Mouse (Mus musculus): ENCODE results near the gene Pfdn6.

Pfdn6 gene

DNA sequence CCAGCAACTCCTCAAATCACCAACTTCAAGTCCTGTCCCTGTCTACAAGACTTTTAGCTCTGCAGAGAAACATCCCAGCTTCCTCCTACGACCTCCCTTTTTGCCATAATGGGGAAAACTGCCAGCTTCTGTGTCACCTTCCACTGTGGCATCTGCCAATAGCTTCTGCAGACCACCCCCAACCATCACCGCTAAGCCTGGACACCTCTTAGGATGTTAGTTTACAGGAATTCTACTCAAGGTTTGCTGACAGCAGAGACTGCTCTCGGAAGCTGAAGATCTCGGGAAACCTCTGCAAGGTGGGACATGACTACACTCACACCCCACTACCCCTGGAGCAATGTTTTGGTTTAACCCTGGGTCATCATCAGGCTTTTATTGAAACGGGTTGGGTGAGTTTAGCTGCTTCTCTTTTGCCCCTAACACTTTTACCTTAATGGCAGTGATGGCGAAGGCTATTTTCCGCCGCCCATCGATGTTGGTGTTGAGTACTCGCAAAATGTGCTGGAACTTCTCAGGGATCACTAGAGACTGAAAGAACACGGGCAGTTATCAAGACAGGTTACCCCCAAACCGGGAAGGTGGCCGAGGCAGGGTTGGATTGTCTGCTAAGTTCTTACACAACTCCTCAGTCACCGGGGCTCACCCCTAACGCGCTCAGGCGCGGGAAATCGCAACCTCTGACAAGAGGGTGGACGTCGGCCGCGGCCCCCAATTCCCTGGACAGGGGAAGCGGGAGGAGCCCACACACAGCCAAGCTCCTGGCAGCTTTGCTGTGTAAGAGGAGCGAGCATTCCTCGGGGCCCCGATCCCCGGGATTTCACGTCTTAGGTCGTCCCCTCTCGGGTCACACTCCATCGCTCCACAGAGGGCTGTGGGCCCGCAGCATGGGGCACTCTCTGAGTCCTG is 14.8 kb upstream of the Pfdn6 start:
- DNase-seq = peak; percentile 3 to 44

DNA sequence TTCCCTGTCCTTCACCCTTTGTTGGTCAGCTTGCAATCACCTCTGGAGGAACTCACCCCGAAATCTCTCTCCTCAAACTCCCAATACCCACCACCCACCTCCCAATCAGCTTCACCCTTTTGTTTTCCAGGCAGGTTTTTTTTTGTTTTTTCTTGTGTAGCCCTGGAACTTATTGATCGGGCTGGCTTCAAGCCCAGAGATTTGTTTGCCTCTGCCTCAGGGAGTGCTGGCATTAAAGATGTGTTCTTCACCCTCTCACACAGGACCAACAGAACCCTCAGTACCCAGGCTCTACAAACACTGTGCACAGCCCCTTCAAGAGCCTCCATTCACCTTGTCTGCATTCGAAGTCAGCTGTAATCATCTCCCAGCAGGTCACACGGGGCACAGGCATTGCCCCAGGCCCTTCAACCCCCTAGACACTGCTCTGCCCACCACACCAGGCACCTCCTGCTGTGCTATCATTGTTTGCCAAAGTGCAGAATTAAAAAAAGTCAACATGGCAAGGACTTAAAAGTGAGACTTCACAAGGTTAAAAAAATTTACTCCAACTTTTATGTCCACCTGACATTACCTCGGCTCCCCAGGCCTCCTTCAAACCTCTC is 13.9 kb upstream of the Pfdn6 start:
- no peak for DNase-seq

DNA sequence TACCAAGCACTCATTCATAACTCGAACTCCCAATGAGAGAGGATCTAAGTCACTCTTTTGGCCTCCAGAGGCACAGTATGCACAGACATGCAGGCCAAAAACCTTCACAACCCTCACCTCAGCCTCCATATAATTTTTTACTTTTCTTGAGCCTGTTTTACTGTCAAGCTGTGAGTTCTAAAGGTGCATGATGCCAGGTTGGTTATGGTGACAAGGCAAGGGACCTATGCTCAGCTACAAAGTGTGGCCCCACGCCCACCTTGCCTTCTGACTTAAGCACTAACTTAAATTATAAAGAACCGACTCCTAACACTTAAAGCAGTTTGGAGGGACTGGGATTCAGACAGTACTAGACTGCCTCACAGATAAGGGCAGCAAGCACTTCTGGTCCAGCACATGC is 13.2 kb upstream of the Pfdn6 start:
- no peak for DNase-seq

DNA sequence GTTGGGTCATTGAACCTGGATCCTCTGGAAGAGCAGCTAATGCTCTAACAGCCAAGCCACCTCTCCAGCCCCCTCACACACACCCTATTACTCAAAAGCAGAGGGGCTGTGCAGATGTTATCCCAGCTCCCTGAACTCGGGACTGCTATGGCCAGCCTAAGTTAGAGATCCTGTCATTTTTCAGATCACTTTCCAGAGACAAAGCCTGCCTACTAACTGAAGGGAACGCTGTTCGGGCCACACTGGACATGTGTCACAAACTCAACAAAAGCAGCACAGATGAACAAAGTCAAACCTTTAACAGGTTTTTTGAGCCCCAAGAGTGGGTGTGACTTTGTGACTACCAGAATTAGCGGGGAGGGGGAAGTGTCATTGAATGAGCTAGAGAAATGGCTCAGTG is 12.7 kb upstream of the Pfdn6 start:
- DNase-seq = no peak

DNA sequence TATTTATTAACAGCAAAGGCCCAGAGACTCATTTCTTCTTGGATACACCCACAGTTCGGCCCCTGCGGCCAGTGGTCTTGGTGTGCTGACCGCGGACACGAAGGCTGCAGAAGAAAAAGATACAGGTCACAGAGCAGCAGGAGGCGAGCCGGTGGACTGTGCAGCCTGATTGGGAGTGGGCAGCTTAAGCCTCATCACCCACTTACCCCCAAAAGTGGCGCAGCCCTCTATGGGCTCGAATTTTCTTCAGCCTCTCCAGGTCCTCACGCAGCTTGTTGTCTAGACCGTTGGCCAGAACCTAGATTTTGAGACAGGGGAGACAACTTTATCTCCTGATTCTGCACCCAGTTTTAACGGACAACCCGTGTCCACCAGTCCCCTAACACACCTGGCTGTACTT is 11.9 kb upstream of the Pfdn6 start:
- peak in 1 of 2 experiments; percentile 3 for DNase-seq

DNA sequence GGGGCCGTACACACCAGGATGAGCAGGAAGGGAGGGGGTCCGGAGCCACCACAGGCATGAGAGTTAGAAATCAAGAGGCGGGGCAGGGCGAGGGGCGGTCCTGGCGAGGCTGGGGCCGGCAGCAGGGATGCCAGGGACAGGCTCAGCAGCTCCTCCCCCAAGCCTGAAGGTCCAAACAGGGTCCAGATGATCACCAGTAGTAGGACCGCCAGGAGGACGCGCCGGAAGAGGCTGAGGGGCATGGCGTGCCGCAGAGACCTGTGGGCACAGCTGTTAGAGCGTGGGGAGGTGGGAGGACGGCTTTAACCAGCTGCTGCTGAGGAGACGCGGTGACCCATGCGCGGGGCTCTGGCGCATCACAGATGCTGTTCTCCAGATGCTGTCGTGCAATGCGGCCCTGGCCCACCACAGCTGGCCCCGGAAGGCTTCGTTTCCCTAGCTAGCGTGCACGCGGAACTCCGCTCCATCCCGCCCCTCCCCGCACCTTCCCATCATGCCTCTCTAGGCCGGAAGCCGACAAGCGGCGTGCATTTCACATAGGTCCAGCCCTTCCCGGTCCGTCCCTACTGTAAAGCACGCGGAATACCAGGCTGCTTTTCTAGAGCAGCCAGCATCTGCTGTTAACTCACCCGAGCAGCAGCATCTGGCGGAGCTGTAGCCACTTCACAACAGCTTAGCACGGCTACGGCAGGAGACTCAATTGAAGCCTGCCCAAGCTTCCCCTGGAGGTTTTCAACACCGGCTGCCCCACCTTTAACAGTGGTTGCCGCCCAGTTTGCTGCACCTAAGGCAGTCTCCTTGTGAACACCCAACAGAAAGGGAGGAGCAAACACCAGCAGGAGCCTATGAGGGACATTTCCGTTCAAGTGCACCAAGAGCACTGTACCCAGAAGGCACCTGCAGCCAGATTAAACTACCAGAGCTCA is 11.1 kb upstream of the Pfdn6 start, which contains the start of gene B3galt4:
Gene B3galt4 (minus strand): TSS at position 468 of the 926 bp plus-strand sequence.
- DNase-seq = peak; percentile 72 to 79

DNA sequence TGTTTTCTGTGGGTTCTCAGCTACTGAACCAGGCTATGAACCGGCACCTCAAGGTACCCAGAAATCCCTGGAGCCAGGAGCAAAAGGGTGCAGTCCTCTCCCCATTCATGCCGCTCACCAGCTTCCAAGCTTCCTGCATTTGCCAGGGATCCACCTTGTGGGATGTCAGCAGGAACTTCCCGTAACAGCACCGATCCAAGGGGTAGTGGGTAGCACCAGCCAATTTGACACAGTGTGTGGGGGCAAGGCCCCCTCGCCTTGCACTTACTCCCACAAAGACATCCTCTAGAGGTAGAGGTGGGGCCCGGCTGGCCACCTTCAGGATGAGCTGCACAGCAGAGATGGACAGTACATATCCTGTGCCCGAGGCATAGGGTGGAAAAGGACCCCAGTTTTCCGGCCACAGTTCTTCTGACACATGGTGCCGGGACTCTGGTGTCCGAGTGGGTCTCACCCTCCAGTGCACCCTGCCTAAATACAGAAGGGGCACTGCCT is 10.0 kb upstream of the Pfdn6 start:
- DNase-seq = no peak

DNA sequence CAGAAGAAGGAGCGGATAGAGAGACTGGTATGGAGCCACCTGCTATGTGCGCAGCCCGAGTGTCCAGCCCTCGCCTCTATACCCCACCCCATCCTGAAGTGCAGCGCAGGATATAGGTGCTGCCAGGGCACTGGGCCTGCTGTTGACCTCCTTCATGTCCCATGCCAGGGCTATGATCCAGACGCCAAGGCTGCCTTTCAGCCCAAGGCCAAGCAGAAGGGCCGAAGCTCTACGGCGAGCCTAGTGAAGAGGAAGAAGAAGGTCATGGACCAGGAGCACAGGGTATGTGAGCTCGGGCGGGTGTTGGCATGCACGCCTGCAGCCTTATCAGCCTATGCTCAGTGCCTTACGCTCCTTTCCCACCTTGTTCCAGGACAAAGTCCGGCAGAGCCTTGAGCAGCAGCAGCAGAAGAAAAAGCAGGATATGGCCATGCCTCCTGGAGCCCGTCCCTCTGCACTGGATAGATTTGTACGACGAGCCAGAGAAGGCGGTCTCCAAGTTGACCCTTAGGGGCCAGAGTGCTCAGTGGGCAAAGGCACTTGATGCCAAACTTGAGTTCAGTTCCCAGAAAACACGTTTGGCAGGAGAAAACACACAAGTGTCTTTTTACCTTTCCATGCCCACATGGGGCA is 8.9 kb upstream of the Pfdn6 start:
- DNase-seq = no peak

DNA sequence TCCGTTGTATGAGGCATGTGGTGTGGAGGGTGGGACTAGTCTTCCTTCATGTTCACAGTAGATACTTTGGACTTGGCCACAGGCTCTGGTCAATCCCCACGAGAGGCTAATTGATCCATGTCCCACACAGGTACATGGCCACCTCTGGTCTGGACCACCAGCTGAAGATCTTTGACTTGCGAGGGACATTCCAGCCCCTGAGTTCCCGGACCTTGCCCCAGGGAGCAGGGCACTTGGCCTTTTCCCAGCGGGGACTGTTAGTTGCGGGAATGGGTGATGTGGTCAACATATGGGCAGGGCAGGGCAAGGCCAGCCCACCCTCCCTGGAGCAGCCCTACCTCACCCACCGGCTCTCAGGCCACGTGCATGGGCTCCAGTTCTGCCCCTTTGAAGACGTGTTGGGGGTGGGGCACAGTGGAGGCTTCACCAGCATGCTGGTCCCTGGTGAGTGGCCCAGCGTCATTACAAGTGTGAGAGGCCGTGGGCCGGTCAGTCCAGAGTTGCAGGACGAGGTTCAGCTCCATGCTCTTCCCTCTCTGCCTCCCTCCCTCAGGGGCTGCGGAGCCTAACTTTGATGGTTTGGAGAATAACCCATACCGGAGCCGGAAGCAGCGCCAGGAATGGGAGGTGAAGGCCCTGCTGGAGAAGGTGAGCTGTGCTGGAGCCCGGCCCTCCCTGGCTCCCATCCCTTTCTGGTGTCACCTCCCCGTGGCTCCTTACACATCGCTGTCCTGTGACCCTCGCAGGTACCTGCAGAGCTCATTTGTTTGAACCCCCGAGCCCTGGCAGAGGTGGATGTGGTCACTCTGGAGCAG is 8.2 kb upstream of the Pfdn6 start:
- no peak for DNase-seq

DNA sequence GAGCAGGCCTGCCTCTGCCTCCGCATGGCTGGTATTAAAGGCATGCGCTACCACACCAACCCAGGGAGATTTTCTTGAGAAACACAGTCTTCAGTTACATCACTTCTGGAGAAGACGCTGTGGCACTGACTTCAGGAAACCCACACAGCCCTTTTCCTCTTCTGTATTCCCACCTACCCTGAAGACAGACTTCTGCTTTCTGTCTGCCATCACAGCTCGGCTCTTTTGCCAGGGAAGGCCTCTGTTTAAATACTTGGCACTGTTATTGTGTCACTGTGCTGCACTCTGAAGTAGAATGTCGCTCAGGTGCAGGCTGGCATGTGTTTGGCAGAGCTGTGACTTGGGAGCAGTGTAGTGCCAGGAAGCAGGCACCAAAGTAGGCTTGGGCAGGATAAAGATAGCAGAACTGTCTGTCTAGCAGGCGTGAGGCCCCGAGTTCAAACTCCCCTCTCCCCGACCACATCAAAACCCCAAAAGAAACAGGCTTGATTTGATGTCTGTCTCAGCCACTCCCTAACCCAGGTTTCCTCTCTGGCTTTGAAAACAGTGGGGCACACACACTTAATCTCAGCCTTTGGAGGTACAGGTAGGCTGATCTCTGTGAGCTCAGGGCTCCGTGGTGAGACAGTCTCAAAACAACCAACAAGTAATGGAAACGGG is 7.4 kb upstream of the Pfdn6 start:
- DNase-seq = no peak

DNA sequence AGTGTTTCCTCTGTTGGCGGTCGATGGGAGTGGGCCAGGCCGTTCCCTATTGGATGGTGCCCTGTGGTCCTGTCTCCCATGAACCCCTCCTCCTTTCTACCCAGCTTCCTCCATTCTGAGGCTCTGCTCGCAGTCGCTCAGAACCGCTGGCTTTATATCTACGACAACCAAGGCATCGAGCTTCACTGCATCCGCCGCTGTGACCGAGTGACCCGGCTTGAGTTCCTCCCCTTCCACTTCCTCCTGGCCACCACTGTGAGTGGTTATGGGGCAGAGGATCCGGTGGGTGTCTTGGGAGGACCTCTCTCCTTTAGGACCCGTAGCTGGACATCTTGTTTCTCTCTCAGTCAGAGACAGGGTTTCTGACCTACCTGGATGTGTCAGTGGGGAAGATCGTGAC is 3.3 kb upstream of the Pfdn6 start:
- no peak for DNase-seq

DNA sequence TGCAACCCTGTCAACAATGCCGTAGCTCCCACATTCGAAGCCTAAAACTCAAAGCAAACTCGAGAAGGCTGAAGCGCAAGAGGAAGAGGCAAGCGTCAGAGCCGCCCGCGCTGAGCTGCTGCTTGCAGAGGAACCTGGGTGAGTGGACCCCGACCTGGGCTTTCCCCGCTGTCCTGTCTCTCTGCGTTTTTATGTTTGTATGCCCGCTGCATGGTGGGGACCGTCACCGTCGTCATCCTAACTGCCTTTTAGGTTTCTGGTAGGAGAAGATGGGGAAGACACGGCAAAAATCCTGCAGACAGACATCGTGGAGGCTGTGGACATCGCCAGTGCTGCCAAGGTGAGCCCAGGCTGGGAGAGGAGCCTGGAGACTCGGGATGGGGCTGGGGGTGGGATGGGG is 1.2 kb upstream of the Pfdn6 start:
- DNase-seq = no peak

DNA sequence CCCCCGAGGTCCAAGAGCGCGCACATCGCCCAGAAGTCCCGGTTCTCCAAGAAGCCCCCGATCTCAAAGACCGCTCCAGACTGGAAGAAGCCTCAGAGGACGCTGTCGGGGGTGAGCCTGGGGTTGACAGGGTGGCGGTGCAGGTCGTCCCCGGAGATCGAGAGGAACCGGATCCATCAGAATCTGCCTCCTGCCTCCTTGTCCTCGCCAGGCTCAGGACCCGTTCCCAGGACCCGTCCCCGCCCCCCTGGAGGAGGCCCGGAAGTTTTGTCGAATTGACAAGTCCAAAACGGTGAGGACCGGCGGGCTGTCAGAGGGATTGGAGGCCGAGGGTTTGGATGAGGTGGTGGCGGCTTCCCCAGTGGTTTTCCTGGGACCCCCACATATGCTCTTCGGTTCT is 838 bp upstream of the Pfdn6 start:
- DNase-seq = no peak

DNA sequence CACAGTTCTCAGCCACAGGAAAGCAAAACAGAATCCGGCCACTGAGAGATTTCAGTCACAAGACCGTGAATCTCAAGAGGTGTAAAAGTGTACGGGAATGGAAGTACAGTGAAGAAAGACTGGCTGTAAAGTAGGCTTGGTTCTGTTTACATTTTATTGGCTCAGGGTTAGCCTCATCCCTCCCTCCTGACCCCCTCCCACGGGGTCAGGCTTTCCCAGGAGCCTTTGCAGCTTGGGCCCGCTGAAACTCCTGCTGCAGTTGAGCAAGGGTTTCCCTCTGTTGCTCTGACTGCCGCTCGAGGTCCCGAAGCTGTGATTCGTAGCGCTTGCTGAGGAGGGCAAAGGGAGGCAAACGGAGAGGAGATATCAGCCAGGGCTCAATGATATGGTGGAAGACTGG is 1.4 kb downstream of the Pfdn6 start:
- no peak for DNase-seq

DNA sequence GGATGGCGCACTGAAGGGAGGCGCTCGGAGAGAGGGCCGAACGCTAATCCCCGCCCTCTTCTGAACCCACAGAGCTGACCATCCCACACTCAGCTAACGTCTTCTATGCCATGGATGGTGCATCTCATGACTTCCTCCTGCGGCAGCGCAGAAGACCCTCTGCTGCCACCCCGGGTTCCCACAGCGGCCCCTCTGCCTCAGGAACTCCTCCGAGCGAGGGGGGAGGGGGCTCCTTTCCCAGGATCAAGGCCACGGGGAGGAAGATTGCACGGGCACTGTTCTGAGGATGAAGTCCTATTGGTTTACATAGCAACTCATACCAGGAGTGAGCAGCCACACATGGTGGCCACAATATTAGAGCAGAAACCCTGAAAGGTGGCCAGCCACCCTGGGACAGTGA is 3.1 kb downstream of the Pfdn6 start:
- DNase-seq = no peak

DNA sequence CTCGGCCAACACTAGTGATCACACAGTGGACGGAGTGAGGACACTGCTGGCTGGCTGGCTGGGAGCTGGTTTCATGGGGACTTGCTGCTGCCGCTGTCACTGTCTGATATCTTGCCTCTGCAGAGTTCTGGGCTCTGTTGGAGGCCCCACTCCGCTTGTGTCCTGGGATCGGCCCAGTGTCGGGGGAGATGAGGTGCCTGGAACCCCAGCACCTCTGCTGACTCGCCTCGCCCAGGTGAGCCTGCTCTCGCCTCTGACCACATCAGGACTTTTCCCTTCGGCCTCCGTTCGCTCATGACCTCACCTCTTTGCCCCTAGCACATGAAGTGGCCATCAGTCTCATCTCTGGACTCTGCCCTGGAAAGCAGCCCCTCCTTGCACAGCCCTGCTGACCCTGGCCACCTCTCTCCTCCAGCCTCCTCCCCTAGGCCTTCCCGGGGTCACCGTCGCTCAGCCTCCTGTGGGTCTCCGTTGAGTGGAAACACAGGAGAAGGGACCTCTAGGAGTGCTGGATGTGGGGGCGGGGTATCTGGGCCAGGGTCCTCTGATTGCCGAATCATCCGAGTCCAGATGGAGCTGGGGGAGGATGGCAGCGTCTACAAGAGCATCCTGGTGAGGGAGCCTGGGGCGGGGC is 4.6 kb downstream of the Pfdn6 start:
- no peak for DNase-seq

DNA sequence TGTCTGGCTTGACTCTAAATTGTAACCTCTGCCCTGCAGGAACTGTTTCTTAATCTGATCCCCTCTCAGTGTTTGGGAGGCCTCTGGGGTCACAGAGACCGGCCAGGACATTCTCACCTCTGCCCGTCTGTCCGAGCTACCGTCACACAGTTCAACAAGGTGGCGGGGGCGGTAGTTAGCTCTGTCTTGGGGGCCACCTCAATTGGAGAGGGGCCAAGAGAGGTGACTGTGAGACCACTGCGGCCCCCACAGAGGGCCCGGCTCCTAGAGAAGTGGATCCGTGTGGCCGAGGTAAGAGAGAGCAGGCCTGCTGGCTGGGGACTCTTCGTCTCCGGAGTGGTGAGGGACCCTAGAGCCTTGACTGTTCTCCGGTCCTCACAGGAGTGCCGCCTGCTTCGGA is 7.2 kb downstream of the Pfdn6 start:
- no peak for DNase-seq

DNA sequence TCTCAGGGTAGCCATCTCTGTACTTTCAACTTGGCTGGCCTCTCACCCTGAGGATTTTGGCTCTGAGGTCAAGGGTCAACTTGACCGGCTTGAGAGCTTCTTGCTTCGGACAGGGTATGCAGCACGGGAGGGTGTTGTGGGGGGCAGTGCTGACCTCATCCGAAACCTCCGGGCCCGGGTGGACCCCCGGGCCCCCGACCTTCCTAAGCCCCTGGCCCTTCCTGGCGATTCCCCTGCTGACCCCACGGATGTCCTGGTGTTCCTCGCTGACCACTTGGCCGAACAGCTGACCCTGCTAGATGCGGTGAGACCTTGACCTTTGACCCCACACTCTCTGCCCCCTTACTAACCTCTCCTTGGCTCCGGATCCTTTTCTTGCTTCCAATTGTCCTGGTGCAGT is 7.7 kb downstream of the Pfdn6 start:
- no peak for DNase-seq

DNA sequence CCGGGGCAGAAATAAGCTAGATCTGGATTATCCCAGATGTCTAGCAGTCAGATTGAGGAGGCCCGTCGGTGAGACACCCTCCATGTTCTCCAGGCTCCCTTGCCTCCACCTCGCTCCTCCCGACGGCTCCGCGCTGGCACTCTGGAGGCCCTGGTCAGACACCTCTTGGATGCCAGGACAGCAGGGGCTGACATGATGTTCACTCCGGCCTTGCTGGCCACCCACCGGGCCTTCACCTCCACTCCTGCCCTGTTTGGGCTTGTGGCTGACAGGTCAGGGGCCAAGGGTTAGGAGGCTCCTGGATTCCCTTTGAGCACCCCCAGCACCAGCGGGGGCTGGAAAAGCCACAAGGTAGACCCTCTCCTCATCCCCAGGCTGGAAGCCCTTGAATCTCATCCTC is 8.2 kb downstream of the Pfdn6 start:
- no peak for DNase-seq

DNA sequence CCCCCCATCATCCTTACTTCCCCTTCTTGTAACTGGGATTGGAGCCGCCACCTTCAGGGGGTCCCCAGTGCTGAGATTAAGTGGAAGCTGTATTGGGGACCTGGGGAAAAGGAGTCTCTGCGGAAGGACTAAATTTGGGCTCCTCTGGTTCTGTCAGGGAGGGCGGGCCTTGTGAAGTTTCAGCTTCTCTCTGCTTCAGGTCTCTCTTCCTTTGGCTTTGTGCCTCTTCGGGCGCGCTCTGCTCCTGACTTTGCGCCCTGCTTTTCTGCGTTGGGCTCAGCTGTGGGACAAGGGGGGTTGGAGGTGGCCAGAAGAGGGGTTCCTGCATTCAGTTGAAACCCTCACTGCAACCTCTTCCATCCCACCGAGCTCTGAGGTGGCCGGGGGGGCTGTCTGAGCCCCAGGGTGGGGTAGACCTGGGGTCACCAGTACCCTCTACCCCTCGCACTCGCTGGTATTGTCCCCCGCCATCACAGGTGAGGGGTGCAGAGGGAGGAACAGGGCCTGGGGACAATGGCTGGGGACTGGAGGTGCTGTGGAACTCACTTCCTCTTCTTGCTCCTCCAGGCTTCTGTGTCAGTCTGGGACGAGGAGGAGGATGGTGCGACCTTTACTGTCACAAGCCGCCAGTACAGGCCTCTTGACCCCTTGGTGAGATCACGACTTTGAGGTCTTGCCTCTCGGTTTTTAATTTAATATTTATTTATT is 8.8 kb downstream of the Pfdn6 start:
- DNase-seq = no peak
